Mouse (Mus musculus) cerebellum, adult 8-10 months (tissue): ENCODE results near the gene Tbx6.

ENCODE experiments used
- DNase-seq: peaks from one replicate; pipeline ENCODE4 v3.0.0; 2022

Tbx6 gene

DNA sequence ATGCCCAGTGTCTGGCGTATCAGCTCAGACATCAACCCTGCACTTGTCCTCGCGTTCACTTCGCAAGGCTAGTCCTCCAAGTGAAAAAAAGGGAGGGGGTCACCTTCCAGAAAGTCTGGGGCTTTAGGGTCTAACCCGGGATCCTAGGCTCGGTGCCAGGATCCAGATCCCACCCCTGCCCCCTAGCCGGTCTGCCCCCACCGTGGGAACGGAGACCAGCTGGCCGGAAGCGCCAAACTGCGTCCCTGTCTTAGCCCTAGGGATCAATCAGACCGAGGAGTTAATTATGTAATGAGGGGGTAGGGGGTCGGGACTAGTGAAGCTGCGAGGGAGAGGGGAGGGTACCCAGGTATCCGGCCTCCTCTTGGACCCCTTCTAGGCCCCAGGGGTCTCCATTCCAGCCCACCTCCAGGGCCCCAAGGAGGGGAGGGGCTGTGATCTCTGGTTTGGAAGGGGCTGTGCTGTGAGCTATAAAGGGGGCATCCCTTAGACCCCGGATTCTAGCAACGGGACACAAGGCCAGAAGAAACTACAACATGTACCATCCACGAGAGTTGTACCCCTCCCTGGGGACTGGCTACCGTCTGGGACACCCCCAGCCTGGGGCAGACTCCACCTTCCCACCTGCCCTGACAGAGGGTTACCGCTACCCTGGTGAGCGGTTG lies at the start of gene Tbx6:
Tbx6 (plus strand) TSS at position 513 of the 665 bp plus-strand sequence.
- no peak for DNase-seq

DNA sequence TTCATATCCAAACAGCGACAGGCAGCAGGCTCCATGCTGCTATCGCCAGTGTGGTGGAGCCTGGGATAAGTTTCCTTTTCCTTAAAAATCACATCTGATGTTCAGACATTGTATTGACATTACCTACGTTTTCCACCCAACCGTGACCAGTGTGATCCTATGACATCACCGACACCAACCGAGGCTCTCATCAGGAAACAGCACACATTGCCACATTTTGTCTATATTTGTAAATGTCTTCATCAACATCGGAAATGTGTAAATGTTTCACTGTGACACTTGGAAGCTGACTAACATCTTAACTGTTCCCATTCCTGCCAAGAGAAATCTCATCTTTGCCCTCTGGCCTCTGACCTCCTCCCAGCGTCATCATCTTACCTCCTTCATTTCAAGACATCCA lies 45.2 kb upstream of the Tbx6 start:
- DNase-seq: no peak

DNA sequence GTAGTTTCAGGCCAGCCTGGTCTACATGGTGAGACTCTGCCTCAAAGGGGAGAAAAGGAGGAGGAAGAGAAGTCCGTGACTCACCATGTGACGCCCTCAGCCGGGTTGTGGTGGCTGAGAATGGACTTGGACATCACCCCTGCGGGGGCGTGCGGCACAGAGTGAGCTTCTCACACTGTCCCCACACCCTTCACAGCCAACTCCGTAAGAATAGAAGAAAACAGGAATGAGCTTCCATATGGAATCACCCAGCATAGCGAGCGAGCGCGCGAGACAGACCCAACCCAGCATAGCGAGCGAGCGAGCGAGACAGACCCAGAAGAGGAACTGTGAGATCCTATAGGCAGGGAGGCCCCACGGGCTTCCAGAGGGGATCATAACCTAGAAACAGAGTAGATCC lies 41.7 kb upstream of the Tbx6 start:
- no peak for DNase-seq

DNA sequence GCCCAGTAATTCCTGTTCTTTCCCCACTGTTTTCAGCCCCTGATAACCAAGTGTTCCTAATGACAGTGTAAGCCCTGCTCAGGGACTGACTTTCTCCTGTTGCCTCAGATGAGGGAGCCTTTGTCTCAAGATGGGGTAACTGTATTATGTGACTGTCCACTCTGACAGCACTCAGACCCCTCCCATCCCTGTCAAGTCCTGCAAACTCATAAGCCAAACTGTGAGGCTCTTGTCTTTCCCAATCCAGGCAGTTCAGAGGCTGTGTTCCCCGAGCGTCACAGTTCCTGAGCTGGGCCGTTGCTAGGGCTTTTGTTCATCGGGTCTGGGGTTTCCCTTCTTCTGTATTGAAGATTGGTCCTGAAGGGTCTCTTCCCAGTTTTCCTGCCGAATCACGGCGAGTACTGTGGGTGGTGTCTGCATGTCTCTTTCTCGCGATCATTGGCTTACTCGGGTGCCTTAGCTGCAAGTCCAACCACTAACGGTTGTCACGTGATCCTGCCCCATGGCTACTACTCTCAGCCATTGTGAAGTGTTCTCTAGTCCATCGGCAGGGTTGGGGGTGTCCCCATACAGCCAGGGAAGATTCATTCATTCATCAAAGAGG lies 41.0 kb upstream of the Tbx6 start:
- no peak for DNase-seq

DNA sequence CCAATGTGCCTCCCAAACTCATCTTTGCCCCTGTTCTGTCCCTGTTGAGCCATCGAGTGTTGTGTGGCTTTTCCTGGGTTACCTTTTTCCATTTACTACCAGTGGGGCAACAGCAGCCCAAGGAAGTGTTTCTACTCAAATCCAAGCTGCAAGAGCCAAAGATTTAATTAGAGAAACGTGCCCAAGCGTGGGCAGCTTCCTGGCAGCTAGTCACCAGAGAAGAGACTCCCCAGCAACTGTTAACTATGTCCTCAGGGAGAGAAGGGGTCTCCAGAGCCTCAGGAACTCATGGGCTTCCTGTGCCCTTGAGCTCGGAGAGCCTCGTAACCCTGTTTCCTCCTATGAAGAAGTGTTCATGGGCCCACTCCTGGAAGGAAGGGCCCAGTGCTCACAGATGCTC lies 40.3 kb upstream of the Tbx6 start:
- no peak for DNase-seq

DNA sequence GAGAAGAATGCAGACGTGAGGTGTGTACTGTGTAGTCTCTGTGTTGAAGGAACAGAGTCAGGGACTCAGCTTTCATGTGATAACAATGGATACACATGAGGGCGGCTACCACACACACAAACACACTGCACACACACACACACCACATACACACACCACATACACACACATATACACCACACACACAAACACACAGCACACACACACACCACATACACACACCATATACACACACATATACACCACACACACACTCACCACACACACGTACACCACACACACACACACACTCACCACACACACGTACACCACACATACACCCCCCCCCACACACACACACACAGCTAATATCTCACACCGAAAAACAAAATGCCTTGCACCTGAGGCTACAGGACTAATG lies 39.8 kb upstream of the Tbx6 start:
- no peak for DNase-seq

DNA sequence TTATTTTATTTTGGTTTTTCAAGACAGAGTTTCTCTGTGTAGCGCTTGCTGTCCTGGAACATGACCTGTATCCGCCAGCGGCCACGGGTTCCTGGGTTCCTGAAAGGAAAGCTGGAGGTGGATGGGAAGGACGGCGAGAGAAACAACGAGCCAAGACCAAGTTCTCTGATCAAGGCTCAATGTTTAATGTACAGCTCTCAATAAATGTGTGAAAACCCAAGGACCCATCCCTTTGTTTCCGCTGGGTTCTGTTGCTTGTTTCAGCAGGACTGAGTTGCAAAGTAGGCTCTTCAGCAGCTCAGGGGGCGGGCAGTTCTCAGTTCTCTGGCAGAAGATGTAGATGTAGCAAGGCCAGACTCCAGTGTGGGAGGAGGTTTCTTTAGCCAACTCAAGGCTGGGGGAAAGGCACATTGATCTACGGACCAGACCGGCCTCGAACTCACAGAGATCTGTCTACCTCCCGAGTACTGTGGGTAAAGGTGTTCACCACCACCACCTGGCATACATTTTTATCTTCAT lies 39.3 kb upstream of the Tbx6 start:
- DNase-seq: no peak

DNA sequence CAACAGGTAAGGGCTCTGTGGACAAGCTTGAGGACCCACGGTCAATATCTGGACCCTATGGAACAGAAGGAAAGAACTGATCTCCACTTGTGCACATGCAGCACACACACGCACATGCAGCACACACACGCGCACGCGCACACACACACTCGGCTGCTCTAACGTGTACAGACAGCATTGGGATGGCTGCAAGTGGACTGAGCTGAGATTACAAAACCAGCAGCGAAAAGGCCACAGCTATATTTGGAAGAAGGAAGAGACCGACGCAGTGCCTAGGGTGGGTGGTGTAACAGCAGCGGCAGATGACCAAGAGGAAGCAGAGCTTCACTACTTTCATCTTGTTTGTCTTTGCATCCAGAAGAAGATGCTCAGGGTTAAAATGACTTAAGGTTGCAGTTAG lies 35.2 kb upstream of the Tbx6 start:
- DNase-seq: no peak

DNA sequence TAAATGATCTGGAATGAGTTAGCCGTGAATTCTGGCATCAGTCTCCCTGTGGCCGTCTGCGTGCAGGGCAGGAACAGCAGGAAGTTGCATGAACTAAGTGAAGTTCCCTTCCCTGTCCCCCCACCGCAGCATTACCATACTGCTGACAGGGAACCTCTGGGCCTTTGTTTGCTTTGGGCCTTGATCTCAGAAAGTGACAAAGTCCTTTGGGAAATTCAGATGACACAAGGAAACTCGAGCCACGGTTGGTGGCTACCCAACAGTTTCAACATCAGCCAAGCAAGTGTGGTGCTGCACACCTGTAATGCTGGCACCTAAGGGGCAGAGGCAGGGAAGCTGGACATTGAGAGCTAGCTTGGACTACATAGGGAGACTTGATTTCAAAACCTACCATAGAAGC lies 34.5 kb upstream of the Tbx6 start:
- no peak for DNase-seq

DNA sequence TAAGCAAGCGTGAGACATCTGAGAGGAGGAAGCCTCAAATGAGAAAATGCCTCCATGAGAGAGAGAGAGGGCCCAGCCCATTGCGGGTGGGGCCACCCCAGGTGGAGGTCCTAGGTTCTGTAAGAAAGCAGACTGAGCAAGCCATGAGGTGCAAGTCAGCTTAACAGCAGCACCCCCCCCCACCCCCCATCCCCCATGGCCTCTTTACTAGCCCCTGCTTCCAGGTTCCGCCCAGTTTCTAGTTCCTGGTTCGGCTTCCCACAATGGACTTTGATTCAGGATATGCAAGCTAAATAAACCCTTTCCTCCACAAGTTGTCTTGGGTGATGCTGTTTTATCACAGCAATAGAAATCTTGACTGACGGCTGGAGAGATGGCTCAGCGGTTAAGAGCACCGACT lies 32.5 kb upstream of the Tbx6 start:
- no peak for DNase-seq

DNA sequence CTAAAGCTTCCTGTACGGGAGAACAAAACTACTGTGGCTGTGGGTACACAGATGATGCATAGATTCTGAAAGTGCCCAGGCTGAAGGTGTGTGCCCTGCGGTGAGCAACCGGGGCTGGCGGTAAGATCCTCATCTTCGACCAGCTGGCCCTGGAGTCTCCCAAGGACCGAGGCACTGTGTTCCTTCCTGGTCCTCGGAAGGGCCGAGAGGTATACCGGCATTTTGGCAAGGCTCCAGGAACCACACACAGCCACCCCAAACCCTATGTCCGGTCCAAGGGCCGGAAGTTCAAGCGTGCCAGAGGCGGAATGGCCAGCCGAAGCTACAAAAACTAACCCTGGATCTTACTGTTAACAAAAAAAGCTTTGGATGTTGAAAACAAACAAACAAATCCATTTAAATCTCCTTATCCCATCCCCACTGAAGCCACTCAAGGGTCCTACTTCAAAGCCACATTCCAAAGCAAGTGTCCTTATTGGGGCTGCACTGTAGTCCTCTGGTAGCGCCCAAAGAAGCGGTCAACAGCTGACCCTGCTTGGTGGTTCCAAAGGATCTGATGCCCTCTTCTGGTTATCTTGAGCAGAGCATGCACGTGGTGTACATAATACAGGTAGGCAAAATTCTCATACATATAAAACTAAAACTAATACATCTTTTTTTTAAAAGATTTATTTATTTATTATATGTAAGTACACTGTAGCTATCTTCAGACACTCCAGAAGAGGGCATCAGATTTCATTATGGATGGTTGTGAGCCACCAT lies 31.5 kb upstream of the Tbx6 start:
- no peak for DNase-seq

DNA sequence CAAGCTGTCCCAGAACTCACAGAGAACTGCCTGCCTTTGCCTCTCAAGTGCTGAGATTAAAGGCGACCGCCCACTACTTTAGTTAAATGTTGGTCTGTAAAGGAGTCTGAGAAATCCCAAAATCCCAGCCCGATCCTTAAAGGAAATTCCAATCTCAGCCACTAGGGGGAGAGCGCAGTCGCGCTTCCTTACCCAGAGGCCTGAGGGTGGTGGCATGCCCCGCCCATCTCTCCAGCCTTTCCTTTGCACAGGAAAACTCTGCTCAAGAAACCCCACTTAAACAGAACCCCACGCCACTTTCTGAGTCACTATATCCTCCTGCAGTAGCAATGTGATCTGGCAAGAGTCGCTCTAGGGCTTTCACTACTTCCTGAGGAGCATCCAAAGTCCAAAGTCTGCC lies 26.4 kb upstream of the Tbx6 start:
- peak; percentile 85 for DNase-seq

DNA sequence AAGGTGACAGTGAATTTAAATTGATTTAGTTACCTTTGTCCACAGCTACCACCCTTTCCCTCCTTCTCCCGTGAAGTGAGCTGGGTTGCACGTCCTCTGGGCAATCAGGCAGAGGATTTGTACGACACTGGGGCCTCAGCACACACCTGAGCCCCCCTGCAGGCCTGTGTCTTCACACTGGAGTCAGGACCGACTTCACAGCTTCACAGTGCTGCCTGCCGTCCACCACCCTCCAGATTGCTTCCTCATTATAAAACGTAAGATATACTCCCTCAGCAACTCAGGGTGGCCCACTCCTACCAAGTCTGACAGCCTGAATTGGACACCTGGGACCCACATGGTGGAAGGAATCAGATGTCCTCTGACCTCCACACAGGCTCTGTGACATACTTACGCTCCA lies 22.7 kb upstream of the Tbx6 start:
- no peak for DNase-seq

DNA sequence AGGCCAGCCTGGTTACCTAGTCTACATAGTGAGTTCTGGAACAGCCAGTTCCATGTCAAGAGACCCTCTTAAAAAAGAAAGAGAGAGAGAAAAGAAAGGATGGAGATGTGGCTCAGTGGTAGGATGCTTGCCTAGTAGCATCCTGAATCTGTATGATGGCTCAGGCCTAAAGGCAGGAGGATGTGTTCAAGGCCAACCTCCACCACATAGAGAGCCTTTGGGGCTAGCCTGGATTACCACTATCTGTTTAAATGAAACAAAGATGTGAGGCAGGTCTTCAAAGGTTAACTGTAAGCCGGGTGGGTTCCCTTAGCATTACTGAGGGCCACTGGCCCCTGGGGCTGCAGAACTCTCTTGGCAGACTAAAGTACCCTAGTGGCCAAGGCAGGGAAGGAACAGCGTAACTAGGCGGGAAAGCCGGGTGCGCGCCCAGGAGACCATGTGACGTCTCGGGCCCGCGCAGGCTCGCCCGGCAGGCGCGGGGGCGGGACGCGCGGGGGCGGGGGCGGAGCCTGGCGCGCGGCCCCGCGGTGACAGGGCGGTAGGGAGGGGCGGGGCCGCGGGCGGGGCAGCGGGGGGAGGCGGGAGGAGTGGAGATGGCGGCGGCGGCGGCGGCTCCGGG lies 22.1 kb upstream of the Tbx6 start, which contains the start of gene Mapk3:
Mapk3 (plus strand) TSS at position 552 of the 622 bp plus-strand sequence.
- peak; percentile 88 for DNase-seq

DNA sequence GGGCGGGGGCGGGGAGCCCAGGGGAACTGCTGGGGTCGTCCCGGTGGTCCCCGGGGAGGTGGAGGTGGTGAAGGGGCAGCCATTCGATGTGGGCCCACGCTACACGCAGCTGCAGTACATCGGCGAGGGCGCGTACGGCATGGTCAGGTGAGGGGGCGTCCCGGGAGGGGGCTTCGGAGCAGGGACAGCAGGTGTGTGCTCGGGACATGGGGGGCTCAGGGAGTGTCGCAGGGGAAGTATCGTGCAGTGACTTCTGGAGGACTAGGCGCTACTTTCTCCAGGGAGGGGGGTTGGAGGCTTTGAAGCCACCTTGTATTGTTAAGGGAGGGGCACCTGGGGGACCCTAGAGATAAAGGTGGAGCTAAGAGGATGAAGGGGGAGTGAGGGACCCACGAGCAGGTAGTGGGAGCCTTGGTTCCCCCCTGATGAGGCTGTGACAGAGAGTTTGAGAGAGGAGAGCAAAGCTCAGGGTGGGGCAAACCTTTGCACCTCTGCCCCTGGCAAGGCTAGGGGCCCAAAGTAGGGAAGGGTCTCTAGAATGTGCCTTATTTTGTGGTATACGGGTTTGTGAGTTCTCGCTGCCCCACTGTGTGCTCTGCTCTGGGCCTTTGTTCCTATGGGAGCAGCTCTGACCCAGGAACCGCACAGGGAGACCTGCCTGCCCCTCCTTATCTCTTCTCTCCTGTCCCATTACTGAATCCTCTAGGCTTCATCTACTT lies 21.5 kb upstream of the Tbx6 start:
- DNase-seq: no peak

DNA sequence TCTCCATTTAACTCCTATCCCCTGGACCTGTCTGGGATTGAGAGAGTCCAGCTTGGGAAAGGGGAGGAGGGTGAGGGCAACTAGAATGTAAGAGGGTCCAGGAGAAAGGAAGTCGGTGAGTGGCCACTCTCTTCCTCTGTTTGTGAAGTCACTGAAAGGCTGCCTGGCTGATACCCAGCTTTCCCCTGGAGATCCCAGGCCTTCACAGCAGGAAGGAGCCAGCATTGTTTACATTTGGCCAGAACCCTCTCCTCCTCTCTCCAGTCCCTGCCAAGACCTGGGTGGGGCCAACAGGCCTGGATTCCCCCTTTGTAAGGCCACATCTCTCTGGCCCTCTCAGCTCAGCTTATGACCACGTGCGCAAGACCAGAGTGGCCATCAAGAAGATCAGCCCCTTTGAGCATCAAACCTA lies 20.9 kb upstream of the Tbx6 start:
- peak; percentile 66 for DNase-seq

DNA sequence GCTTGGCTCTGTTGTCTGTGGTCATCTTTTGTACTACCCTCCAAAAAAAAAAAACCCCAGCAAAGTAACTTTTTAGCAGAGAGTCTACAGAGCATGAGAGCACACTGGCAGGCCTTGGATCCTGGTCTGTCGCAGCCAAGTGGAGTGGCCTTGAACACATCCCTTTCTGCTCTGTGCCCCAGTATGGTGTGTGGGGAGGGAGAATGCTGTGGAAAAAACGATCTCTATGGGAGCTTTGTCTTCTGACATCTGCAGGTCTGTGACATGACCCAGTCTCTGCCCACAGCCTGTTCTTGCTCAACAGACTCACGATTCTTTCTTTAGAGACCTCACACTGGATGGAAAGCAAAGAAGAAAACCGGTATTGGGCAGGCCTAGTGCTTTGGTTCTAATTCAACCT lies 20.3 kb upstream of the Tbx6 start:
- DNase-seq: no peak

DNA sequence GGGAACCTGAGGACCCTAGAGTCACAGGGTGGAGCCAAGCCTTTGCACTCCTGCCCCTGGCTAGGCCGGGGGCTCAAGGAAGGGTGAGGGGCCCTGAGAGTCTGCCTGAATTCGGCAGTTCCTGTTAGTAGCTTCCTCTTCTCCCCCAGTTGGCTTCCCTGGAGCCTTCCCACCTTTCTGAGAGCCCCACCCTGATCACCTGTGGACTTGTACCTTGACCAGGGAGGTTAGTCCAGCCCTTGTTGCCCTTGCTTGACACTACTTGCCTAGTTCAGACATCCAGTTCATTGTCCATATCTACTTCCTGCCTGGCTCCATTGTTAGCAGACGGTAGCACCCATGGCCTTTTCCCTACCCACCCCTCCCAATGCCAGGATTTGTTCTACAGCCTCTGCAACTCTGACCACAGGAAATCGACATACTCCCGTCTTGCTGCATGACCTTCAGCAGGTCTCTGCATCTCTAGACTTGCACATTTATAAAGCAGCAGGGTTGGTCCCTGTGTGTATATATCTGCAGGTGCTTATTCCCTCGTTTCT lies 19.7 kb upstream of the Tbx6 start:
- DNase-seq: no peak

DNA sequence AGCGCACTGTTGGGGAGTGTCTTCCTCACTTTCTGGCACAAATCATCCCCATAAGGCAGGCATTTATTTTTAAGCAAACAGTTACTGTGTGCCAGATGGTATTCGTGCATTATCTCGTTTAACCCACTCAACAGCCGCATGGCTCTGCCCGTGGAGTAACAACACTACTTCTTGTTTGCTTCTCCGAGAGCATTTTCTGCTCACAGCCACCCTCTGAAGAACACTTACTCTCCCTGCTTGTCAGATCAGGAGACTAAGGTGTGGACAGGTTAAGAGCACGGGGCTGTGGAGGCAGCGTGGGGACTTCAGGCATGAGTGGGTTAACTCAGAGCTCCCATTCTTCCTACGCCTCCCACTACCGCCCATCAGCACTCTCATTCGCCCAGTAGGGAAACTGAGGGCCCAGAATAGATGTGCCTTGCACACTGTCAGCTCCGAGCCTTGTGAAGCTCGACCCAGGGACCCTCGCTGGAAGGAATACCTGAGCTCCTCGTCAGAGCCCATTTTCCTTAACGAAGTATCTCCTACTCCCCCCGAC lies 18.7 kb upstream of the Tbx6 start:
- DNase-seq: no peak

DNA sequence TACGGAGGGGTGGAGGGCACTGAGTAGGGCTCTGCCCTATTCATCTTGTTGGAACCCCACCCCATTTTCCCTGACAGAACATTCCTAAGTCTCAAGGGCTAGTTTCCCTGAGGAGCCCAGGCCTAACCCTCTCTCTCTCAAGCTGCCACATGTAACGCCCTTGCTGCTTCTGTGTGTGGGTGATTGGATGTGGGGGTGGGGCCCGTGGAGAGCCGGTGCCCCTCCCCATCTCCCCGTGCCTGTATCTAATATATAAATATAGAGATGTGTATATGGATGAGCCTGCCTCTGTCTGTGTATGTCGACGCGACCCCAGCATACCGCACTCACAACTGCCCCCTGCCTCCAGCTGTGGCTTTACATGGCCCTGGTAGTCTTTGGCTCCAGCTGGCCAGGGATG lies 15.7 kb upstream of the Tbx6 start:
- no peak for DNase-seq

DNA sequence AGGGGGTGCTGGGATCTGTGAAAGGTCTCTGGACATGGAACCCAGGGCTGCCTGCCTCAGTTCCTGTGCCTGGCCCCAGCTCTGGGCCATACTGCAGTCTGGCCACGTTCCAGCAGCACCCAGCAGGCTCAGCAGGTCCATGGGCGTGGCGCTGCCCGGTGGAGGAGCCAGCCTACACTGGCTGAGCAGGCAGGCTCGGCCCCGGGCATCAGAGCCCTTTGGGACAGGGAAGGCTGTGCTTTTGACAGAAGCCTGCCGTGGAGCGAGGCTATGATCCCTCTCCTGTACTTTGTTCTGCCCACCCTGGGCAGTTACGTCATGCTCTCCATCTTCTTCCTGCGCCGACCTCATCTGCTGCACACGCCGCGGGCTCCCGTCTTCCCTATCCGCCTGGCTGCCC lies 15.1 kb upstream of the Tbx6 start, which contains the start of gene Gdpd3:
Gdpd3 (plus strand) TSS at position 134 of the 400 bp plus-strand sequence.
- DNase-seq: no peak

DNA sequence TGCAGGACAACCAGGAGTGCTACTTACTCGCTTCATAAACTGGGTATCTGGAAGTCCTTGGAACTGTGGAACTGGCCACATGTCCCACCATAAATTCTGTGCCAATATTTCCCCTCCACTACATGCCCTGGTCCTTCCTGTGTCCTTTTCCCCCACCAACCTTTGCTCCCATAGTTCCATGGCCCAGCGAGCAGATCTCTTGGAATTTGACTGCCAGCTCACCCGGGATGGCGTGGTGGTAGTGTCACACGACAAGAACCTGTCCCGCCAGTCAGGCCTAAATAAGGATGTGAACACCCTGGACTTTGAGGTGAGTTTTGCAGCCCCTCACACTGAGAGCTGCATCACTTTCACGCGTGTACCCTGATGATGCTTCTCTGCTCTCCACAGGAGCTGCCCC lies 14.3 kb upstream of the Tbx6 start:
- no peak for DNase-seq
